Mouse (Mus musculus): ENCODE measurements at regions not wholly inside any gene's neighbourhood (a gene's known extent, or its start where the extent isn't known, plus 50 kb on each side); places are given as distances from the start of the nearest gene placed in this dataset.
A peak's percentile ranks its signal among the peaks of the same experiment; 100 is the strongest.
"Not testable (repeated sequence)": the region's sequence is repeated elsewhere in the genome, so short reads cannot be mapped to it uniquely, and the experiment has no call there.

DNA sequence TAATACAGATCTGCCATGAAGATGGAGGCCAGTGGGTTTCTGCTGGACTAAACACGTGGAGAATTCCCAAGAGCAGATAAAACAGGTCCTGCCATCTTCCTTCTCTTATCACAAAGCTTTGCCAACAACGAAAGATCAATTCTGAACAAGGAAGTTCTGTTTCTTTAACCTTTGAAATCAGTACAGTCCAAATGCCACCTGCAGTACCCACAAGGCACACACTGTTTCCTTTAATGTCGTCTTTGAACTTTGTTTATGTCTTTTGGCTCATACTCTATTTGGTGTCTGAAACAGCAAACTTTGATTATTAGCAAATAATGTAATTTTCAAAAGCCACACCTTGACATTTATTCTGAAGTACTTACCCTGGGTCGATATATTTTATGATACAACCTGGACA is 536.5 kb downstream of the Bckdhb start:
- Histone ChIP-seq H3K27me3 (replicated peaks; ENCODE audit: control insufficient read depth, insufficient read depth, low read length) (no peaks in the 10 kb centered on the region), H3K4me3 (ENCODE audit: low read depth, low read length) (no peak overlapping the region), H3K4me1 (replicated peaks; ENCODE audit: control insufficient read depth, insufficient read depth, low read length) (no peaks in the 10 kb centered on the region), H3K27ac (ENCODE audit: low read depth, low read length) (no peak overlapping the region), H3K9me3 (ENCODE audit: control insufficient read depth) (no peaks in the 10 kb centered on the region), H3K36me3 (ENCODE audit: control insufficient read depth, insufficient read depth) (no peaks in the 10 kb centered on the region), H3K4me2 (replicated peaks; ENCODE audit: low read depth) (no peak overlapping the region), H3K9ac (ENCODE audit: low read depth, low read length) (no peak overlapping the region)
- 44% methylated on average over 4 of the region's 4 CpGs for WGBS
- no peak for TF ChIP-seq CTCF (IDR thresholded peaks at IDR 0.05; ENCODE audit: low read depth)
- peak; percentile 78 for ATAC-seq

GRCm38 (mm10) chr9:84466741-84467140 is 541.8 kb downstream of the Bckdhb start:
- no peak overlapping the region for H3K9ac ChIP-seq (ENCODE audit: low read depth, low read length)
- TF ChIP-seq CTCF (IDR thresholded peaks at IDR 0.05; ENCODE audit: low read depth): peak; percentile 79
- no peak overlapping the region for H3K4me2 ChIP-seq (replicated peaks; ENCODE audit: low read depth)
- no peaks in the 10 kb centered on the region for H3K9me3 ChIP-seq (ENCODE audit: control insufficient read depth)
- H3K4me3 ChIP-seq (ENCODE audit: low read depth, low read length): no peak overlapping the region
- H3K27ac ChIP-seq (ENCODE audit: low read depth, low read length): no peak overlapping the region
- H3K36me3 ChIP-seq (ENCODE audit: control insufficient read depth, insufficient read depth): no peaks in the 10 kb centered on the region
- 5% methylated on average over 3 of the region's 3 CpGs for WGBS
- H3K4me1 ChIP-seq (replicated peaks; ENCODE audit: control insufficient read depth, insufficient read depth, low read length): no peaks in the 10 kb centered on the region
- H3K27me3 ChIP-seq (replicated peaks; ENCODE audit: control insufficient read depth, insufficient read depth, low read length): no peaks in the 10 kb centered on the region
- ATAC-seq: no peak

DNA sequence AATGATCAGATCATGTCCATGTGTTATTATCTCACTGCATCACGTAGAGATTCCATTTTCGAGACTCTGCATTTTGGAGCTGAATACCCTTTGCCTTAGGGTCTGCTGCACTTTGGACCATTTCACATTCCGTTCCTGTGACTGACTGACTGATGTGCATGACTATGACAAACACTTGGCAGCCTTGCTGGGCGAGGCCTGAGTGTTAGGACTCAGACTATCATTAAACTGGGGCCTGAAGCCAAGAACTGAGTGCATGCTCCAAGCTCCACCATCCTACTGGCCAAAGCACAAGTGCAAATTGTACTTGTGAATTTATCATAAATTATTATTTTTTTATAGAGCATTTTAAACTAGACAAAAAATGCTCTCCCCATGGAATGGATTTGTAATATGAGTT is 547.8 kb downstream of the Bckdhb start:
- H3K4me1 ChIP-seq (replicated peaks; ENCODE audit: control insufficient read depth, insufficient read depth, low read length): no peaks in the 10 kb centered on the region
- H3K9ac ChIP-seq (ENCODE audit: low read depth, low read length): no peak overlapping the region
- H3K27ac ChIP-seq (ENCODE audit: low read depth, low read length): no peak overlapping the region
- H3K4me3 ChIP-seq (ENCODE audit: low read depth, low read length): no peak overlapping the region
- H3K9me3 ChIP-seq (ENCODE audit: control insufficient read depth): no peaks in the 10 kb centered on the region
- no peaks in the 10 kb centered on the region for H3K36me3 ChIP-seq (ENCODE audit: control insufficient read depth, insufficient read depth)
- ATAC-seq: no peak
- WGBS: 75% methylated on average over 4 of the region's 4 CpGs
- no peak for TF ChIP-seq CTCF (IDR thresholded peaks at IDR 0.05; ENCODE audit: low read depth)
- no peak overlapping the region for H3K4me2 ChIP-seq (replicated peaks; ENCODE audit: low read depth)
- no peaks in the 10 kb centered on the region for H3K27me3 ChIP-seq (replicated peaks; ENCODE audit: control insufficient read depth, insufficient read depth, low read length)

GRCm38 (mm10) chr9:84475906-84476305 is 551.0 kb downstream of the Bckdhb start:
- Histone ChIP-seq H3K9me3 (ENCODE audit: control insufficient read depth) (no peaks in the 10 kb centered on the region), H3K4me1 (replicated peaks; ENCODE audit: control insufficient read depth, insufficient read depth, low read length) (no peaks in the 10 kb centered on the region), H3K36me3 (ENCODE audit: control insufficient read depth, insufficient read depth) (no peaks in the 10 kb centered on the region), H3K27ac (ENCODE audit: low read depth, low read length) (no peak overlapping the region), H3K27me3 (replicated peaks; ENCODE audit: control insufficient read depth, insufficient read depth, low read length) (no peaks in the 10 kb centered on the region), H3K4me3 (ENCODE audit: low read depth, low read length) (no peak overlapping the region), H3K4me2 (replicated peaks; ENCODE audit: low read depth) (no peak overlapping the region), H3K9ac (ENCODE audit: low read depth, low read length) (no peak overlapping the region)
- 34% methylated on average over 1 of the region's 1 CpGs for WGBS
- ATAC-seq: no peak
- TF ChIP-seq CTCF (IDR thresholded peaks at IDR 0.05; ENCODE audit: low read depth): no peak

DNA sequence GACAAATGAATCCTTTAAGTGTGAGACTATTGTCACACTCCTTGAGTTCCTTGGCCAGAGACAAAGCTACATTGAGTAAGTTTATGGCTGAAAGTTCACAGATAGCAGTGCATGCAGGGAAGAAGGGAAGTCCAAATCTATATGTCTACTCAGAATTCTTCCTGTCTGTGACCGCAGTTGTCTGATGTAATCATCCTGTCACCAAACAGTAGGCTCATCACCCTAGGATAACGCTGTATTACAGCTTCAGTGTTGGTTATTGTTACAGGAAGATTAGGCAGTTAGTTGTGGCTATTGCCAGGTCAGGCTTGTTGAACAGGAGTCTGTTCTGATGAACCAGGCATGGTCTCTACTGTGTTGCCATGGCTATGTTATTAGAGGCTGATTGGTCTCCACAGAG is 574.6 kb downstream of the Bckdhb start:
- ATAC-seq: no peak
- Histone ChIP-seq H3K4me2 (replicated peaks; ENCODE audit: low read depth) (no peak overlapping the region), H3K27me3 (replicated peaks; ENCODE audit: control insufficient read depth, insufficient read depth, low read length) (no peaks in the 10 kb centered on the region), H3K4me3 (ENCODE audit: low read depth, low read length) (no peak overlapping the region), H3K36me3 (ENCODE audit: control insufficient read depth, insufficient read depth) (no peaks in the 10 kb centered on the region), H3K9me3 (ENCODE audit: control insufficient read depth) (no peaks in the 10 kb centered on the region), H3K4me1 (replicated peaks; ENCODE audit: control insufficient read depth, insufficient read depth, low read length) (no peaks in the 10 kb centered on the region), H3K9ac (ENCODE audit: low read depth, low read length) (no peak overlapping the region), H3K27ac (ENCODE audit: low read depth, low read length) (no peak overlapping the region)
- 72% methylated on average over 2 of the region's 2 CpGs for WGBS
- TF ChIP-seq CTCF (IDR thresholded peaks at IDR 0.05; ENCODE audit: low read depth): no peak

DNA sequence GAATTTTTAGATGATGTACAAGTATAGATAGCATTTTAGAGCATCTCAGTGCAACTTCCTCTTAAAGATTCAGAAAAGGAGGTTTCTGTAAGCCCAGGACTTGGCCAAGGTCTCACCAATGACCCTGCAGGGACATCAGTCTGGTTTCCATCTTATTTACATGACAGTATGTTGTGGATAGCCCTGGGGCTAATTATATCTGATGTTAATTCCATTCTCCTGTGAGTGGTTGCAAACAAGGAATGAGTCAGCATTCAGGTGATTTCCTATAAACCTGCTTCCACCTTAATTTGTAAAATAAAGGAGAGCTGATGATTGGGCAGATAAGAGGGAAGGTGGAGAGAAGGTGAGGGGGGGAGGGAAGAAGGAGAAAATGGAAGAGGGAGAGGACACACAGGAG is 578.0 kb downstream of the Bckdhb start:
- not testable (repeated sequence) for H3K4me3 ChIP-seq (ENCODE audit: low read depth, low read length); H3K36me3 ChIP-seq (ENCODE audit: control insufficient read depth, insufficient read depth); H3K9me3 ChIP-seq (ENCODE audit: control insufficient read depth); H3K4me2 ChIP-seq (replicated peaks; ENCODE audit: low read depth); H3K4me1 ChIP-seq (replicated peaks; ENCODE audit: control insufficient read depth, insufficient read depth, low read length); ATAC-seq; H3K9ac ChIP-seq (ENCODE audit: low read depth, low read length); H3K27ac ChIP-seq (ENCODE audit: low read depth, low read length); H3K27me3 ChIP-seq (replicated peaks; ENCODE audit: control insufficient read depth, insufficient read depth, low read length)

GRCm38 (mm10) chr9:84517064-84517463 is 592.1 kb downstream of the Bckdhb start:
- WGBS: 91% methylated on average over 3 of the region's 3 CpGs
- Histone ChIP-seq H3K9ac (ENCODE audit: low read depth, low read length) (no peak overlapping the region), H3K9me3 (ENCODE audit: control insufficient read depth) (no peaks in the 10 kb centered on the region), H3K4me3 (ENCODE audit: low read depth, low read length) (no peak overlapping the region), H3K27ac (ENCODE audit: low read depth, low read length) (no peak overlapping the region), H3K4me1 (replicated peaks; ENCODE audit: control insufficient read depth, insufficient read depth, low read length) (no peaks in the 10 kb centered on the region), H3K4me2 (replicated peaks; ENCODE audit: low read depth) (no peak overlapping the region), H3K27me3 (replicated peaks; ENCODE audit: control insufficient read depth, insufficient read depth, low read length) (no peaks in the 10 kb centered on the region), H3K36me3 (ENCODE audit: control insufficient read depth, insufficient read depth) (no peaks in the 10 kb centered on the region)
- no peak for ATAC-seq
- no peak for TF ChIP-seq CTCF (IDR thresholded peaks at IDR 0.05; ENCODE audit: low read depth)
